Mouse (Mus musculus) thymus, postnatal 25 days (tissue): Measurements from ENCODE around the gene Shf.
"Not testable (repeated sequence)": the region's sequence is repeated elsewhere in the genome, so short reads cannot be mapped to it uniquely, and the experiment has no call there.

Source experiments
- DNase-seq: peaks from one replicate; pipeline ENCODE4 v3.0.0; 2022

The Shf gene

DNA sequence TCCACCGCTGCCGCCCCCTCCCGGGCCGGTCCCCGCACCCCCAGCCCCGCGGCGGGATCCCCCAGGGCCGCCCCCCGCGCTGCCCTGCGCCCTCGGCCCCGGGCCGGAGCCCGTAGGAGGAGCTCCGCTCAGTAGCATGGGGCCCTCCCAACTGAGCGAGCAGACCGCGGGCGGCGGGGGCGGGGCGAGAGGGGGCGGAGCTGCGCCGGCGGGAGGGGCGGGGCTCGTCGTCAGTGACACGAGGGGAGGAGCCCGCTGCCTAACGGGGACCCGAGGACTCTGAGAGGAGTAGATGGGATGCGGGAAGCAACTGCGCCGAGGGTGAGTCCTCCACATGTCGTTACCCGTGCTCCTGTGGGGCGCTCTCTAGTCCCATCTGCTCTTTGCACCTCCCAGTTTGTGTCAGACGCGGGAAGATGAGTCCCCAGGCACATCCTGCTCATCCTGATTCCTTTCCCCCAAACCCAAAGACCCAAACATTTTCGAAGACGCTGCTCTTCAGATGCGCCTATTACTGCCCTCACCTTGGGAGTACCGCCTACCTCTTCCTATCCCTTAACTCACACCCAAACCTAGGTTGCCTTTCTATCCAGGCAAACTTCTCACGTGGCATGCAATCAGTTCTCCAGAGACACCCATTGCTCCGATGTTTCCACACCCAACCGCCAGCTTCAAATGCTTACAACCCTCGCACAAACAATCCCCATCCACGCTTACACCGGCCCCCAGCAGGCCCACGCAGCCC lies at the start of gene Shf:
Gene Shf (minus strand): TSS at position 168 of the 745 bp plus-strand sequence.
- peak; percentile 91 for DNase-seq

DNA sequence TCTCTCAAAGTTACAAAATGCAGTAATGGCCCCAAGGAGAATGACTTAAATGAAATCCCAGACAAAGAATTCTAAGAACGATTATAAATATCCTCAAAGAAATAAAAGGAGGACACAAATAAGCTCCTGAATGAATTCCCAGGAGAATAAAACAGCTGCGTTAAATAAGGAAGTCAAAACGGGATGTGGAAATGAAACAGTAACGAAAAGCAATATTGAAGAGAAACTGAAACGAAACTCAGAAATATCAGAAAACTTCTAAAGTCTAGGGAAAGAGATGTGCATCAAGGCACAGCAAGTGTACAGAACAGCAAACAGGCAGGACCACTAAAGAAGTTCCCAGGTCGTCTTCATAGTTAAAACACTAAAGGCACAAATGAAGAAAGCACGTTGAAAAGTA lies 40.0 kb upstream of the Shf start:
- DNase-seq: no peak

DNA sequence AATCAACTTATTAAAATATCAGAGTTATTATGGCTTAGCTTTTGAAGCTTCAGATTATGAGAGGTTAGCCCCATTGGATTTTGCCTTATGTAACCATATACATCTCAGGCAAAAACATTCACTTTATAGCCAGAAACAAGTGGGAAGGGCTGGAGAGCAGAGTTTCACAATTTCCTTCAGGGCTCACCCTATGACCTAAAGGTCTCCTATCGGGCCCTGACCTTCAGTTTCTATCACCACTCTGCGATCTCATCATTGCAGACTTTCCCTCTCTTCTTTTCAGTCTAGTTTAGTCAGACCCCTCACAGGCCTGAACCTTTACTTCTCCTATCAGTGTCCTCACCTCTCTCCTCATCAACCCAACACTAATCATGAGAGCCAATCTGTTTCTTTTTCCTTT lies 38.6 kb upstream of the Shf start:
- DNase-seq: no peak

GRCm38 (mm10) chr2:122396150-122396549 lies 27.2 kb upstream of the Shf start:
- no peak for DNase-seq

GRCm38 (mm10) chr2:122387135-122387534 lies 18.2 kb upstream of the Shf start:
- DNase-seq: not testable (repeated sequence)

DNA sequence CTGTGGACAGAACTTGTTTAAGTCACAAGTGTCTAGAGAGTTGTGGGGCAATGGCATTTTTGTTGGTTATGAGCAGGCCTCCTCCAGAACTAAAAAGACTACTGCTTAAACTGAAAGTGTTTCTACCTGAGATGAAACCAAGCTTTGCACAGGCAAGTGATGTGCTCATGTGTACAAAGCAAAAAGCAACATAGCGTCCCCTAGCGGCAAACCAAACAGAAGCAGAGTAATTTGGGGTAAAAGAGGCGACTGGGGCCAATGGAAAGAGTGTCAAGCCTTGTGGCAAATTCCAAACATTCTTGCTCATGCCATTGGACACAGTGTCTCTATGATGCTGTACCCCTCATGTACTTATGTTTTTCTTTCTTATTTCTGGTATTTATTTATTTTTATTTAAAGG lies 16.1 kb upstream of the Shf start:
- DNase-seq: no peak

DNA sequence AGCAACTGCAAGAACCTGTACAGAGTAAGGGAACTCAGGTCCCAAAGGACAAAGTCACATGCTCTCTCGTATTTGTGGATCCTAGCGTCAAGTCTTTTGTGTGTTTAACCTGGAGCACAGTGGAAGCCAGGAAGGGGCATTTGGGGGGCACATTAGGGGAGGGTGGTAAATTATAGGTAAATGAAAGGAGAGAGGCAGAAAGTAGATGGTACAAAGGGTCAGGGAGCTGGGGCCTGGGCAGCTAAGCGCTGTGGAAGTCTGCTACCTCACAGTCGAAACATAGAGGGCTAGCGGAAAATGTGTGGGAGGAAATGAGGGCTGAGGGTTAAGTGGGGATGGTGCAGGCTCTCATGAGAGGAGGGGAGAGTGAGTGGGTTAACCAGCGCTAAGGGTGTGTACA lies 13.2 kb upstream of the Shf start:
- no peak for DNase-seq

DNA sequence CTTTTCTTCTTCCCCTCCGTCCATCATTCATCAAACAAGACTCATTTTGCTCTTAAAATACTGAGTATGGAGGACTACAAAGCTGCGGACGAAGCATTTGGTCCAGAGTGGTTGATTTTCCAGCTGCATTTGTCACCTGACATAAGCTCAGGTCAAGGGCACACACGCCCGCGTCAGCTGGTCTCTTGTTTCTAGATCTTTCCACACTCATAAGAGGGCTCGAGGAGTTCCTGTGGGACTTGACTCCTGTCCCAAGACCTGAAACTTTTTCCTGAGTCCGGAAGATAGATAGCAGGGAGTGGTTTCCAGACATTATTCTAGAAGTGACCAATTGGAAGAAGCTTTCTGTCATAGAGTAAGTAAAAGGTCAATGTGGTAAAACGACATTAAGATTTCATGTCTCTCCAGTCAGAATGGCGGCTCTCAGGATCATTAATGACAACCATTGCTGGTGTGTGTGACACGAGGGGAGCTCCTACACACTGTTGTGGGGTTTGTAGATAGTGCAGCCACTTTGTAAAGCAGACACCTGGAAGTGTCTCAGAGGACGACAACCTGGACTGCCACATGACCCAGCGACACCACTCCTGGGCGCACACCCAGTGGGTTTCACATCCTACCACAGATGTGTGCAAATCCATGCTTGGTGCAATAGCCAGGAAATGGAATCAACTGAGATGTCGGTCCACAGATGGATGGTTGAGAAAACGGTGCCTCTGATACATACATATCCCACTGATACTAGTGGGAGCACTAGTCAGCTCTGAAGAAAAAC lies 12.6 kb upstream of the Shf start:
- no peak for DNase-seq

GRCm38 (mm10) chr2:122380768-122381311 lies 11.9 kb upstream of the Shf start:
- peak; percentile 59 for DNase-seq

DNA sequence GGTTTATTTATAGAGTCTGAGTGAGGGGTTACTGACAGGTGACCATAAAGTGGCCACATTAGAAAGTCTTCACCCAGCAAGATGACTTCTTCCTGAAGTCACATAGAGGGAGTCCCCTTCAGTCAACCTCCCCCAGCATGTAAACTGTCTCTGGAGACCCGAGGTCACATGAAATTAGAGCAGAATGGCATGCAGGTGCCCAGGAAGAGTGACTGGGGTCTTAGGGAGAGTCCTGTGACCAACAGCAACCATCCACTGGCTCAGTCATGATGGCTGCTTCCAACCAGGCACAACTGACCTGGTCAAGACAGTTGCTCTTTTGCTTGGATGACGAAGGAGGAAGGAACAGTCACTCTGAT lies 10.3 kb upstream of the Shf start:
- DNase-seq: no peak

DNA sequence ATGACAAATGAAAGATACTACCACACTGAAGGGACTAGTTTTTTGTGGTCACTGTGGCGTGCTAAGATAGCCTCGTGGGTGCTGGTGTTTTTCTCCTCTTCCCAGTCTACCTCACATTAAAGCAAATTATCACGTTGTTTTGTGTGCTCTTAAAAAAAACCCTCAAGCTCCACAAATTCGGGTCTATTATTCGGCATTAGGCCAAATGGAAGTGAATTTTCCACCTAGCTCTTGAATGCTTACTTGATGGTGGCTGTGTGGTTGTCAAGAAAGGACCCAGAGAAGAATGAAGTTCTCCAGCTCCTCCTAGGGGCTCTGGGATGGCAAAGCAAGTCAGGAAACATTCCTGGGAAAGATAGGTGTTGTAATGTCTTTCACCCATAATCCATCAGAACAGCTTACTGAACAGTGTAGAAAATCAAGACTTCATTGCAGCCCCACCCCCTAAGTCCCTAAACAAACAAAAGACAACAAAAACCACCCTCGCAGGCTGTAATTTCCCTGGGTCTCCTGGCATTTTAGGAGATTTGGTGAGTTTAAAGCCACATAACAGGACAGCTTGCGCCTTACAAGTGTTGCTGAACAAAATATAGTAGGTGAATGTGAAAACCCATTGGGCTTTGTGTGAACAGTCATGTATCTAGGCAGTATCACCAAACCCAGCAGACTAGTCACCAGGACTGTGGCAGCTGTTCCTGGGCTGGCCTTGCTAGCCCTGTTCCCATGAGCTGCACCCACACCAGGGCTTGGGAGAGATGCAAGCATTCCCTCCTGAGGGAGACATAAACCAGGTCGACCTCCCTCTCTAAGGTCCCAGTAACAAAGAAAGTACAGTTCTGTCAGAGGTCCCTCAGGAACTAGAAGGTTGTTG lies 9.7 kb upstream of the Shf start:
- DNase-seq: no peak

GRCm38 (mm10) chr2:122377751-122378246 lies 8.8 kb upstream of the Shf start:
- peak; percentile 76 for DNase-seq

DNA sequence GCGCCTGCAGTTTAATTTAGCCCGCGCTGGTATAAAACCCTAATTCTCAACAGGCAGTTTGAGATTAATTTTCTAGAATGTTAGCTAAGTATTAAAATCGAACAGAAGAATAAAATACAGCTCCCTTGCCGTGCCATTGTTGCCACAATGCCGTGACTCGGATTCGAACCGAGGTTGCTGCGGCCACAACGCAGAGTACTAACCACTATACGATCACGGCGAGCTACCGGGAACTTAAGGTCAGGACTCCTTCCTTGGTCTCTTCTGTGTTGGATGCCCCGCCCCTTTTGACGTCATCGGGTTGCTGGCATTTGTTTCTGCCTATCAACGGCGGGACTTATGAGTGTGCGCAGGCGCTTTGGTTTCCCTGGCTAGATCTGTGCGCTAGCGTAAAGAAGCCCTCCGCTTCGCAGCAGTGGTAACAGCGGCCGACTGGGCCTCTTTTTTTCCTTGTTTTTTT lies 8.3 kb upstream of the Shf start:
- DNase-seq: peak; percentile 98

DNA sequence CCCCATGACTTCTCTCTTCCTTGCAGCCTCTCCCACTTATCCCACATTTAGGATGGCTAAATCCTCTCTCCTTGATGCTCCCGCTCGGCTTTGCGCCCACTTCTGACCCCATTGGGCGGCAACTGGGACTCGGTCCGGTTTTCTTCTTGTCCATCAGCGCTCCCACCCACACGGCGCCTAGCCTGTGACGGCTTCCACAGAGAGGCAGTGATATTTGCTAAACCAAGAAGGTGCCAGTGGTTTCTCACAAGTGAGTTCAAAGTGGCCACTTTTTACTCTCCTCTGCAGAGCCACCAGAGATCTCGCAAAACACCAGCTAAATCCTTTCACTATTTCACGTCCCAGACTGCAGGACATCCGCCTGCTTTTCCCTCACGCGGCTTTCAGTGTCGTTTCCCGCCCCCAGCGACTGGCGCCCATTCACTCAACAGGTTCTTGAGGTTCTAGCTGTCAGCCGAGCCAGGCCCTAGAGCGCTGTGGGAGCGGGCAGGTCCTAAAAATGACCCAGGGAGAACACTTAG lies 7.1 kb upstream of the Shf start:
- DNase-seq: peak; percentile 55

- DNase-seq: peak; percentile 92
Measured at GRCm38 (mm10) chr2:122375391-122375991, 6.5 kb upstream of the Shf start.

- no peak for DNase-seq
Measured at GRCm38 (mm10) chr2:122374666-122375331, 5.8 kb upstream of the Shf start.

- no peak for DNase-seq
Measured at GRCm38 (mm10) chr2:122374012-122374411, 5.0 kb upstream of the Shf start.

DNA sequence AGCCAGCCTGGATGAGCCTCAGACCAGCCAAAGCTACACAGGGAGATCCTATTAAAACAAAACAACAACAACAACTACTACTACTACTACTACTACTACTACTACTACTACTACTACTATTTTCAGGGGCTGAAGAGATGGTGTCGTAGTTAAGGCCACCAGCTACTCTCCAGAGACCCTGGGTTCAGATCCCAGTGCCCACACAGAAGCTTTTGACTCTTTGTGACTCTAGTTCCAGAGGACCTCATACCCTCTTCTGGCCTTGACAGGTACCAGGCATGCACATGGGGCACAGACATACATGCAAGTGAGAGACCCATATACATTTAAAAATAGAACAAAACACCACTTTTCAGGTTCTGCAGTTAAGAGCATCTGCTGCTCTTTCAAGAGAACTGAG lies 3.6 kb upstream of the Shf start:
- DNase-seq: no peak

GRCm38 (mm10) chr2:122372067-122372466 lies 3.1 kb upstream of the Shf start:
- DNase-seq: no peak

GRCm38 (mm10) chr2:122370101-122370750 lies 1.3 kb upstream of the Shf start:
- DNase-seq: no peak
